Mouse (Mus musculus) heart, postnatal 0 days (tissue): Measurements from ENCODE around the gene Mas1.

Source experiments
- CTCF ChIP-seq: IDR thresholded peaks from 2 replicates; pipeline ENCODE4 v1.5.1; 2016; ENCODE audit warnings: antibody characterized with exemption, control low read depth, low read depth
- EP300 ChIP-seq: IDR thresholded peaks from 2 replicates; pipeline ENCODE4 v1.6.1; 2016; ENCODE audit warnings: antibody characterized with exemption, low read depth

DNA sequence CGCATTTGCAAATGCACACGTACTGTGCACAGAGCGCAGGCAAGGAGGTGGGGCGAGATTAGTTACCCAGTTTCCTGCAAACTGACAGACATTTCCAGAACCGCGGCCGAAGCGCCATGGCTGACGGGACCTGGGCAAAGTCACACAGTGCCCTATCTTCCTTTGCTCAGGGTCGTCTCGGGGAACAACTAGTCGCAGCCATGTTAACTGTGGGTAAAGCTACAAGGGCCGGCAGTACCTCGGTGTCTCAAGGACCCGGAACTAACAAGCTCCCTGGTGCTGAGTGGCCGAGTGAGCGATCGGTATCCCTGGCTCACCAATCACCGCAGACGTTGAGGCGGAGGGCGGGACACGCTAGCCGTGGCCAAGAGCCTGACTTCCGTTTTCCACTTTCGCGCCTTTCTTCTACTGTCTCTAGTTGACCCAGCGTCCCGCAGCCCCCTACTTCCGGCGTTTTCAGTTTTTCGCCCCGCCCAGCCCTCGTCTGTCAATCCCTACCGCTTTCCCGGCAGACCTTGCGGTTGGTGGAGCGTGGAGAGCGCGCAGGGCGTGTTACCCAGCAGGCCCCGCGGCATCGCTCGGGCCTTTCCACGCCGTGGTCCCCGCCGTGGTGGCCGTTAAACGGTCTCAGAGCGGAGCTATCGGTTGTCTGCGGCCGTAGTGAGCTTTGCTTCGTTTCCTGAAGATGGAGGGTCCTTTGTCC is 48.1 kb upstream of the Mas1 start, which contains the start of gene Mrpl18:
- TF ChIP-seq CTCF (no peak), EP300 (peak; percentile 79; the same call in 1 of the 2 replicates)
